Mouse (Mus musculus) MEL (cell line): ENCODE data around the gene Setd4. TPM values are rescaled to one million over a fixed set of nuclear protein-coding genes. Genes with fewer than 3 reads are reported as not detected.

ENCODE experiments used
- DNase-seq: peaks from one replicate; pipeline ENCODE4 v3.0.0; 2011; ENCODE audit warnings: low read depth, low spot score
- H3K27ac ChIP-seq: 2 replicates; pipeline ENCODE4 v1.5.1; 2012; ENCODE audit warnings: low read depth, mild to moderate bottlenecking, control low read depth, low read length, moderate library complexity; ENCODE audit not compliant: control insufficient read depth
- H3K27me3 ChIP-seq, 2 experiments: fragments of 150-350 bp in 1 of 2; sonication (generic) in 1 of 2; 2 replicates each; pipeline ENCODE4 v1.6.1; 2012; ENCODE audit warnings: low read length in 2 of 2, mild to moderate bottlenecking in 2 of 2, improper control_type of control experiment in 1 of 2, moderate library complexity in 1 of 2; ENCODE audit not compliant: insufficient read depth in 2 of 2, control insufficient read depth in 1 of 2
- H3K36me3 ChIP-seq, 2 experiments: 2 replicates each; pipeline ENCODE4 v1.6.1; 2012 to 2014; ENCODE audit warnings: low read length in 2 of 2, improper control_type of control experiment in 1 of 2, inconsistent platforms in 1 of 2, mild to moderate bottlenecking in 1 of 2; ENCODE audit not compliant: insufficient read depth in 2 of 2, control insufficient read depth in 1 of 2
- H3K4me1 ChIP-seq, 2 experiments: fragments of 150-350 bp in 1 of 2; sonication (generic) in 1 of 2; 2 replicates each; pipeline ENCODE4 v1.6.1; 2012; ENCODE audit warnings: low read length in 2 of 2, improper control_type of control experiment in 1 of 2, mild to moderate bottlenecking in 1 of 2; ENCODE audit not compliant: insufficient read depth in 2 of 2, control insufficient read depth in 1 of 2
- H3K4me3 ChIP-seq, 2 experiments: fragments of 150-350 bp in 1 of 2; sonication (generic) in 1 of 2; 2 replicates each; pipeline ENCODE4 v1.5.1; 2012; ENCODE audit warnings: low read depth in 2 of 2, low read length in 2 of 2, mild to moderate bottlenecking in 2 of 2, moderate library complexity in 2 of 2, control low read depth in 1 of 2, improper control_type of control experiment in 1 of 2; ENCODE audit not compliant: control insufficient read depth in 1 of 2, insufficient read depth in 1 of 2
- H3K79me2 ChIP-seq: 2 replicates; pipeline ENCODE4 v1.6.1; 2012; ENCODE audit warnings: mild to moderate bottlenecking, low read length, moderate library complexity; ENCODE audit not compliant: control insufficient read depth, poor library complexity, insufficient read depth
- H3K9ac ChIP-seq: 2 replicates; pipeline ENCODE4 v1.6.1; 2012; ENCODE audit warnings: low read depth, mild to moderate bottlenecking, control low read depth, low read length, moderate library complexity; ENCODE audit not compliant: control insufficient read depth, poor library complexity, severe bottlenecking
- H3K9me3 ChIP-seq: fragments of 150-350 bp; sonication (generic); replicated peaks from 2 replicates; pipeline ENCODE4 v1.6.1; 2012; ENCODE audit warnings: mild to moderate bottlenecking, low read length, improper control_type of control experiment, moderate library complexity; ENCODE audit not compliant: insufficient read depth
- BHLHE40 ChIP-seq: IDR thresholded peaks from 2 replicates; pipeline ENCODE4 v1.6.1; 2012; ENCODE audit warnings: low read depth, mild to moderate bottlenecking, inconsistent platforms, low read length, improper control_type of control experiment, borderline replicate concordance
- CTCF ChIP-seq, 3 experiments: IDR thresholded peaks in 2 of 3; conservative IDR thresholded peaks in 1 of 3; 2 replicates each; pipeline ENCODE4 v1.5.1; 2011 to 2012; ENCODE audit warnings: low read length in 3 of 3, low read depth in 2 of 3, mild to moderate bottlenecking in 2 of 3, improper control_type of control experiment in 1 of 3, inconsistent platforms in 1 of 3, mixed read lengths in 1 of 3, moderate library complexity in 1 of 3; ENCODE audit not compliant: control insufficient read depth in 1 of 3, insufficient read depth in 1 of 3, poor library complexity in 1 of 3, severe bottlenecking in 1 of 3
- E2F4 ChIP-seq: IDR thresholded peaks from 2 replicates; pipeline ENCODE4 v1.6.1; 2011; ENCODE audit warnings: low read depth, low read length, improper control_type of control experiment, borderline replicate concordance
- ELF1 ChIP-seq: IDR thresholded peaks from 2 replicates; pipeline ENCODE4 v1.6.1; 2014; ENCODE audit warnings: low read depth, mild to moderate bottlenecking, inconsistent platforms, low read length, improper control_type of control experiment, moderate library complexity
- ETS1 ChIP-seq: IDR thresholded peaks from 2 replicates; pipeline ENCODE4 v1.6.1; 2012; ENCODE audit warnings: low read depth, mild to moderate bottlenecking, inconsistent platforms, low read length, improper control_type of control experiment, moderate library complexity
- GABPA ChIP-seq: IDR thresholded peaks from 2 replicates; pipeline ENCODE4 v1.6.1; 2012; ENCODE audit warnings: low read depth, mild to moderate bottlenecking, inconsistent platforms, low read length, improper control_type of control experiment, moderate library complexity
- HCFC1 ChIP-seq: IDR thresholded peaks from 2 replicates; pipeline ENCODE4 v1.6.1; 2012; ENCODE audit warnings: low read depth, mild to moderate bottlenecking, inconsistent platforms, low read length, improper control_type of control experiment, moderate library complexity
- JUND ChIP-seq: IDR thresholded peaks from 2 replicates; pipeline ENCODE4 v1.6.1; 2011; ENCODE audit warnings: low read depth, mild to moderate bottlenecking, improper control_type of control experiment, low read length
- KAT2A ChIP-seq: conservative IDR thresholded peaks from 2 replicates; pipeline ENCODE4 v1.6.1; 2012; ENCODE audit warnings: low read depth, low read length, improper control_type of control experiment, inconsistent platforms
- MAX ChIP-seq: IDR thresholded peaks from 2 replicates; pipeline ENCODE4 v1.6.1; 2011; ENCODE audit warnings: low read length, improper control_type of control experiment
- MEF2A ChIP-seq: IDR thresholded peaks from 2 replicates; pipeline ENCODE4 v1.6.1; 2014; ENCODE audit warnings: low read depth, mild to moderate bottlenecking, inconsistent platforms, low read length, improper control_type of control experiment; ENCODE audit not compliant: poor library complexity, insufficient replicate concordance, severe bottlenecking; ENCODE audit errors: extremely low read depth
- MXI1 ChIP-seq: IDR thresholded peaks from 2 replicates; pipeline ENCODE4 v1.6.1; 2011; ENCODE audit warnings: mild to moderate bottlenecking, low read depth, low read length, improper control_type of control experiment
- MYB ChIP-seq: IDR thresholded peaks from 2 replicates; pipeline ENCODE4 v1.6.1; 2011; ENCODE audit warnings: mild to moderate bottlenecking, low read depth, low read length, improper control_type of control experiment
- POLR2A ChIP-seq, 2 experiments: IDR thresholded peaks; 2 replicates each; pipeline ENCODE4 v1.6.1; 2011 to 2012; ENCODE audit warnings: low read length in 2 of 2, mild to moderate bottlenecking in 2 of 2, control low read depth in 1 of 2, improper control_type of control experiment in 1 of 2, low read depth in 1 of 2, moderate library complexity in 1 of 2; ENCODE audit not compliant: control insufficient read depth in 1 of 2, insufficient read depth in 1 of 2, poor library complexity in 1 of 2
- POLR2AphosphoS5 ChIP-seq: IDR thresholded peaks from 2 replicates; pipeline ENCODE4 v1.6.1; 2012; ENCODE audit warnings: low read depth, borderline replicate concordance, mild to moderate bottlenecking, inconsistent platforms, low read length, moderate library complexity, mixed read lengths
- SMC3 ChIP-seq: IDR thresholded peaks from 2 replicates; pipeline ENCODE4 v1.6.1; 2011; ENCODE audit warnings: low read depth, low read length, improper control_type of control experiment
- TAL1 ChIP-seq: IDR thresholded peaks from 2 replicates; pipeline ENCODE4 v1.6.1; 2012; ENCODE audit warnings: mild to moderate bottlenecking, inconsistent platforms, low read length, moderate library complexity, mixed read lengths
- TCF12 ChIP-seq: IDR thresholded peaks from 2 replicates; pipeline ENCODE4 v1.6.1; 2014; ENCODE audit warnings: low read depth, mild to moderate bottlenecking, inconsistent platforms, low read length, improper control_type of control experiment, moderate library complexity
- USF1 ChIP-seq: IDR thresholded peaks from 2 replicates; pipeline ENCODE4 v1.6.1; 2014; ENCODE audit warnings: low read depth, mild to moderate bottlenecking, inconsistent platforms, low read length, improper control_type of control experiment, moderate library complexity
- ZC3H11A ChIP-seq: IDR thresholded peaks from 2 replicates; pipeline ENCODE4 v1.6.1; 2012; ENCODE audit warnings: low read depth, mild to moderate bottlenecking, inconsistent platforms, low read length, improper control_type of control experiment
- ZMIZ1 ChIP-seq: IDR thresholded peaks from 2 replicates; pipeline ENCODE4 v1.6.1; 2012; ENCODE audit warnings: low read depth, mild to moderate bottlenecking, inconsistent platforms, low read length, improper control_type of control experiment, moderate library complexity
- polyA plus RNA-seq, 2 experiments: library from polyadenylated mRNA; stranded (reverse) in 1 of 2; unstranded in 1 of 2; fragments of >175 nt in 1 of 2; fragments of >200 nt in 1 of 2; gene quantifications; 2 replicates each; pipeline versions ENCODE4 v1.2.1 to v1.2.4; 2012; ENCODE audit warnings: low replicate concordance in 2 of 2, low read depth in 1 of 2; ENCODE audit not compliant: insufficient read length in 2 of 2, insufficient read depth in 1 of 2, missing spikeins in 1 of 2
- total RNA-seq: library from RNA; depleted of rRNA; stranded (reverse); fragments of 300-350 nt; gene quantifications from 2 replicates; pipeline ENCODE4 v1.2.3, GENCODE M21; 2012

Gene Setd4
- total and polyA plus RNA-seq, 3 experiments = 14.1 to 19.1 TPM; not detected in 1

DNA sequence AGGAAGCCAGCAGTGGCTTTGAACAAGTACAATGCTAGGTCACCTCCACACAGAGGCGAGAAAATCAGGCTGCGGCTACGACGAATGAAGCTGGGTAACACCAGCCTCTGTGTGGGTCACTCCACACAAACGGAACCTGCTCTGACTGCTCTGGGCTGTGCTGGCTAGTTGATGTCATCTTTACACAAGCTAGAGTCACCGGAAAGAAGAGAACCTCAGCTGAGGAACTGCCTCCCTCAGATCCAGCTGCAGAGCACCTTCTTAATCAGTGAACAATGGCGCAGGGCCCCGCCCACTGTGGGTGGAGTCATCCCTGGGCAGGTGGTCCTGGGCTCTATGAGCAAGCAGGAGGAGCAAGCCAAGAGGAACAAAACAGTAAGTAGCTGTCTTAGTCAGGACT lies 17.5 kb downstream of the Setd4 start (continued):
- TF ChIP-seq ETS1 = no peak
- no peak for TF ChIP-seq ZC3H11A
- no peak for TF ChIP-seq BHLHE40

DNA sequence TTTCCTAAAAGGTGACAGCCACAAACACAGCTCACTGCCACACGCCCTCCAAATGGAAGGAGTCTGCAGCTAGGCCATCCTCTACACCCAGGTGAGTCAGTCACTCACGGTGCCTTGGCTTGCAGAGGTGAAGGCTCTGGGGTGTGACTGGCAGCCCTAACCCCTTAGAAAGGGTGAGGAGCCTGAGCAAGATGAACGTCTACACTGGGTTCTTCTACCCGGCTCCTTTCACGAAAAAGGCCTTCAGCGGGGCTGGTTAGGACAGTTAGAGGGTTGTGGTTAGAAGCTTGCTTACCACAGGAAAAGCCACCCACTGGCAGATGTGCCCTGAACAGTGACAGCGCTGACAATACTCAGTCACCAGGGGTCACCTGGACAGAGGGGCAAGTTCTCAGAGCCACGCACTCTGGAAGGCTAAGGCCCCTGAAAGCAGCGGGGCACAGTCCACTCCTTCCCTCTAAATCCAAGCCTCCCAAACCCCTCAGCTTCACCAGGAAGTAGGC lies 18.1 kb downstream of the Setd4 start:
- Histone ChIP-seq H3K9ac (no peak overlapping the region), H3K4me3 (no peak overlapping the region), H3K27ac (no peak overlapping the region), H3K9me3 (no peaks in the 10 kb centered on the region), H3K36me3 (no peaks in the 10 kb centered on the region), H3K79me2 (no peaks in the 10 kb centered on the region), H3K27me3 (no peaks in the 10 kb centered on the region), H3K4me1 (no peaks in the 10 kb centered on the region)
- no peak for DNase-seq
- no peak for TF ChIP-seq KAT2A
- no peak for TF ChIP-seq TAL1
- TF ChIP-seq MXI1 = no peak
- no peak for TF ChIP-seq HCFC1
- TF ChIP-seq CTCF (IDR thresholded peaks at IDR 0.05 in 2 of 3, conservative IDR thresholded peaks at IDR 0.05 in 1 of 3; ENCODE audit: control insufficient read depth in 1 of 3, insufficient read depth in 1 of 3, low read depth in 2 of 3, low read length in 3 of 3, poor library complexity in 1 of 3, severe bottlenecking in 1 of 3) = no peak
- TF ChIP-seq JUND = no peak

- DNase-seq = no peak
- H3K27ac ChIP-seq = no peak overlapping the region
- no peak overlapping the region for H3K4me3 ChIP-seq
- H3K4me1 ChIP-seq = no peaks in the 10 kb centered on the region
- no peaks in the 10 kb centered on the region for H3K79me2 ChIP-seq
- no peaks in the 10 kb centered on the region for H3K36me3 ChIP-seq
- no peak overlapping the region for H3K9ac ChIP-seq
- no peak for TF ChIP-seq POLR2AphosphoS5
- TF ChIP-seq ZC3H11A = no peak
- no peak for TF ChIP-seq E2F4
- TF ChIP-seq SMC3 = no peak
- no peak for TF ChIP-seq MXI1
- TF ChIP-seq MAX = no peak
- no peak for TF ChIP-seq MYB
- no peak for TF ChIP-seq GABPA
- no peak for TF ChIP-seq ETS1
- TF ChIP-seq ZMIZ1 = no peak
- no peak for TF ChIP-seq MEF2A
- no peak for TF ChIP-seq CTCF (IDR thresholded peaks at IDR 0.05 in 2 of 3, conservative IDR thresholded peaks at IDR 0.05 in 1 of 3; ENCODE audit: control insufficient read depth in 1 of 3, insufficient read depth in 1 of 3, low read depth in 2 of 3, low read length in 3 of 3, poor library complexity in 1 of 3, severe bottlenecking in 1 of 3)
- TF ChIP-seq USF1 = no peak
- TF ChIP-seq ELF1 = no peak
- no peak for TF ChIP-seq POLR2A (IDR thresholded peaks at IDR 0.05; ENCODE audit: control insufficient read depth in 1 of 2, insufficient read depth in 1 of 2, low read depth in 1 of 2, low read length in 2 of 2, poor library complexity in 1 of 2)
- no peak for TF ChIP-seq TCF12
- TF ChIP-seq KAT2A = no peak
- no peaks in the 10 kb centered on the region for H3K27me3 ChIP-seq
- H3K9me3 ChIP-seq = no peaks in the 10 kb centered on the region
Observed at GRCm38 (mm10) chr16:93584976-93585702, 18.7 kb downstream of the Setd4 start.
